ENCODE assay signal across 8 mouse cellular contexts in the genomic region with DNA sequence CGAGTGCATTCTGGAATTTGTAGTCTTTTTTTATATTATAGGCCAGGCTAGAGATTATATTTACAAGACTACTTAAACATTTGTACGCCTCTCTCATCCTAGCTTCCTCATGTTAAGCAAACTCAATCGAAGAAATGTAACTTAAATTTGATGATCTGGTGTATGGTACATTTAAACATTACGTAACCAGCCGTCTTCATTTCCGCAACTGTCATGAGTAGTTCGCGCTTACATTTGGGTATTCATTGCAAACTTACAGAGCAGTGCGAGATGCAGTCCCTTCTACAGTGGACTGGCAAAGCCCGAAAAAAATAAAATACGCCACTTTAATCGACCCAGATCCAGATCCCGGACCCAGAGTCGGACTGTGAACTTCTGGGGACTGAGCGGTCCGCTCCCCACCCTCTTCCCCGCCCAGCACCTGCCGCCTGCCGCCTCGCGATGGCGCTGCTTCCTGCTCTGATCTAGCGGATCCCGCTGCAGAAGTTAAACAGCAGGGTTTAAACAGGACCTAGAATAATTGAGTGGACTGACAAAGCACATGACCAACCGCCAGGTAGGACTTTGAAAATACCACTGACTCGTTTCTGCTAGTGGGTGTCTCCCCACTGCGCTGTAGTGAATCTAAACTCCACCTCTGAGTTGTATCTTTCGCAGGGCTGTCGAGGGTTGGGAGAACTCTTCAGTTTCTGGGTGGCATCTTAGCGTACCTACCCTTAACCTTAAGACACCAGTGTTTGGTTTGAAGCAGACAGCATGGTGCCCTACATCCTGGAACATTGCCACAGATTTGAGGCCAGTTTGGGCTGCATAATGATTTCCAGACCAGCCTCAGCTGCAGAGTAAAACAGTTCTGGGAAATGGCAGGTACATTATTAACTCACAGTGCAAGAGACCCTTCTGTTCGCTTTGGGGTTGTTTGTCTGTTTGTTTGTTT. TPM values are rescaled to one million over a fixed set of nuclear protein-coding genes. Genes with fewer than 3 reads are reported as not detected.
DNase-seq lines count a peak whose midpoint lies in the region; ATAC-seq and TF ChIP-seq lines count a peak whose summit lies in the region.

No protein-coding gene starts in this region.

- peak overlapping the region; percentile 60 for H3K4me2 ChIP-seq in heart, embryonic 14.5 days (ENCODE audit: low read length)
- H3K4me2 ChIP-seq in liver, embryonic 14.5 days (ENCODE audit: low read depth) = peak overlapping the region; percentile 83
- H3K4me2 ChIP-seq in stomach, postnatal 0 days (replicated peaks; ENCODE audit: low read depth) = peak overlapping the region; percentile 60

- H3K4me3 ChIP-seq in erythroblast, embryonic 14.5 days (replicated peaks) = peak overlapping the region; percentile 84
- H3K4me3 ChIP-seq in heart, embryonic 14.5 days (ENCODE audit: control insufficient read depth in 1 of 2, insufficient read depth in 1 of 2, low read depth in 1 of 2, low read length in 2 of 2) = peak overlapping the region; percentile 44 to 58
- peak overlapping the region; percentile 64 to 79 for H3K4me3 ChIP-seq in liver, embryonic 14.5 days (ENCODE audit: insufficient read depth in 1 of 2, low read depth in 2 of 2, low read length in 2 of 2)
- H3K4me3 ChIP-seq in stomach, postnatal 0 days (ENCODE audit: low read depth, low read length) = peak overlapping the region; percentile 47

- WGBS in heart, embryonic 14.5 days = 4% methylated on average over 31 of the region's 31 CpGs
- 2% methylated on average over 31 of the region's 31 CpGs for WGBS in liver, embryonic 14.5 days (ENCODE audit: insufficient replicate concordance)
- WGBS in stomach, postnatal 0 days = 2% methylated on average over 31 of the region's 31 CpGs

- H3K27ac ChIP-seq in heart, embryonic 14.5 days (replicated peaks in 1 of 2; ENCODE audit: control insufficient read depth in 1 of 2, insufficient read depth in 1 of 2, low read depth in 2 of 2, low read length in 2 of 2) = peak overlapping the region; percentile 77 to 89
- peak overlapping the region; percentile 75 for H3K27ac ChIP-seq in liver, embryonic 14.5 days
- peak overlapping the region; percentile 85 for H3K27ac ChIP-seq in stomach, postnatal 0 days (replicated peaks)

- peak; percentile 92 for DNase-seq in CD4-positive, CD25-positive, alpha-beta regulatory T cell, adult 2 months (ENCODE audit: low read depth, low spot score)
- peak; percentile 93 for DNase-seq in brain, adult 2 months (ENCODE audit: low read depth, low spot score)
- peak; percentile 95 for DNase-seq in kidney, postnatal 10 days
- peak; percentile 72 to 82 (median 73) for DNase-seq in liver, embryonic 14.5 days (ENCODE audit: low read depth in 3 of 3, low spot score in 3 of 3)
- peak; percentile 89 for DNase-seq in neural tube, embryonic 10.5 days (ENCODE audit: extremely low spot score, low spot score)
- peak; percentile 95 for DNase-seq in stomach, postnatal 0 days (ENCODE audit: low spot score)

- no peak for TF ChIP-seq EP300 in liver, embryonic 14.5 days (IDR thresholded peaks at IDR 0.05; ENCODE audit: low read depth)
- no peak for TF ChIP-seq EP300 in stomach, postnatal 0 days (optimal IDR thresholded peaks at IDR 0.05)

- H3K36me3 ChIP-seq in erythroblast, embryonic 14.5 days (ENCODE audit: control insufficient read depth) = peaks cover 33% of the 10 kb centered on the region
- peaks cover 24% of the 10 kb centered on the region for H3K36me3 ChIP-seq in heart, embryonic 14.5 days (ENCODE audit: control insufficient read depth, insufficient read depth, low read length)
- peaks cover 17% of the 10 kb centered on the region for H3K36me3 ChIP-seq in liver, embryonic 14.5 days (replicated peaks; ENCODE audit: control insufficient read depth, insufficient read depth, low read depth)
- H3K36me3 ChIP-seq in stomach, postnatal 0 days (ENCODE audit: control insufficient read depth, insufficient read depth, low read length) = peaks cover 6% of the 10 kb centered on the region; the same call in 1 of the 2 replicates

- H3K9ac ChIP-seq in heart, embryonic 14.5 days (ENCODE audit: low read length) = peak overlapping the region; percentile 61
- peak overlapping the region; percentile 77 for H3K9ac ChIP-seq in liver, embryonic 14.5 days (replicated peaks)
- H3K9ac ChIP-seq in stomach, postnatal 0 days (ENCODE audit: low read length) = peak overlapping the region; percentile 59

- ATAC-seq in heart, embryonic 14.5 days (ENCODE audit: insufficient number of reproducible peaks, insufficient read depth, low FRiP score, low read depth) = peak; percentile 63
- ATAC-seq in liver, embryonic 14.5 days (ENCODE audit: insufficient read depth) = peak; percentile 78
- ATAC-seq in stomach, postnatal 0 days (ENCODE audit: low FRiP score, low TSS enrichment) = peak; percentile 77

- H3K27me3 ChIP-seq in erythroblast, embryonic 14.5 days (ENCODE audit: control insufficient read depth) = no peaks in the 10 kb centered on the region
- no peaks in the 10 kb centered on the region for H3K27me3 ChIP-seq in heart, embryonic 14.5 days (ENCODE audit: control insufficient read depth, insufficient read depth, low read length)
- H3K27me3 ChIP-seq in liver, embryonic 14.5 days (ENCODE audit: control insufficient read depth, insufficient read depth, low read length) = no peaks in the 10 kb centered on the region
- no peaks in the 10 kb centered on the region for H3K27me3 ChIP-seq in stomach, postnatal 0 days (ENCODE audit: control insufficient read depth, insufficient read depth, low read length)

- no peaks in the 10 kb centered on the region for H3K9me3 ChIP-seq in erythroblast, embryonic 14.5 days (ENCODE audit: control insufficient read depth, low read length)
- no peaks in the 10 kb centered on the region for H3K9me3 ChIP-seq in heart, embryonic 14.5 days (ENCODE audit: control insufficient read depth, low read length)
- H3K9me3 ChIP-seq in liver, embryonic 14.5 days (ENCODE audit: control insufficient read depth, low read length) = no peaks in the 10 kb centered on the region
- no peaks in the 10 kb centered on the region for H3K9me3 ChIP-seq in stomach, postnatal 0 days (ENCODE audit: control insufficient read depth, low read length)

- peaks cover 56% of the 10 kb centered on the region for H3K4me1 ChIP-seq in erythroblast, embryonic 14.5 days (ENCODE audit: control insufficient read depth)
- H3K4me1 ChIP-seq in heart, embryonic 14.5 days (ENCODE audit: control insufficient read depth in 2 of 2, insufficient read depth in 2 of 2, low read length in 2 of 2) = peaks cover 8 to 16% of the 10 kb centered on the region in 2 experiments
- H3K4me1 ChIP-seq in liver, embryonic 14.5 days (replicated peaks; ENCODE audit: control insufficient read depth in 2 of 2, insufficient read depth in 2 of 2, low read length in 1 of 2) = peaks cover 36 to 42% of the 10 kb centered on the region in 2 experiments
- peaks cover 5% of the 10 kb centered on the region; the same call in 1 of the 2 replicates for H3K4me1 ChIP-seq in stomach, postnatal 0 days (replicated peaks; ENCODE audit: control insufficient read depth, insufficient read depth)

- peak; percentile 98 for TF ChIP-seq CTCF in liver, embryonic 14.5 days (IDR thresholded peaks at IDR 0.05; ENCODE audit: low read depth)
- TF ChIP-seq CTCF in stomach, postnatal 0 days (IDR thresholded peaks at IDR 0.05; ENCODE audit: low read depth) = peak; percentile 97

RNA-seq across cellular contexts. Expression of a gene that starts 0.7 kb away (rescaled TPM):
- 142 and 153 TPM in 2 replicates for polyA plus RNA-seq in erythroblast, embryonic 14.5 days (2012)
- polyA plus RNA-seq in heart, embryonic 14.5 days (2014; fragmentation: Nextera tagmentation; extraction: Ambion mirVana) = 139 and 141 TPM in 2 replicates
- polyA plus RNA-seq in liver, embryonic 14.5 days (2012; rRNA removed) = 46.2 and 57.4 TPM in 2 replicates
- 74.5 and 87.6 TPM in 2 replicates for polyA plus RNA-seq in liver, embryonic 14.5 days (2014; fragmentation: Nextera tagmentation; extraction: Ambion mirVana)
- polyA plus RNA-seq in stomach, postnatal 0 days (2015; fragmentation: Nextera tagmentation; extraction: Ambion mirVana) = 71.0 and 89.6 TPM in 2 replicates

RNA-seq across cellular contexts. Expression of a gene that starts 9.7 kb away (rescaled TPM):
- polyA plus RNA-seq in erythroblast, embryonic 14.5 days (2012) = 14.5 and 18.2 TPM in 2 replicates
- polyA plus RNA-seq in heart, embryonic 14.5 days (2014; fragmentation: Nextera tagmentation; extraction: Ambion mirVana) = 0.66 and 0.69 TPM in 2 replicates
- polyA plus RNA-seq in liver, embryonic 14.5 days (2012; rRNA removed) = 18.7 and 19.6 TPM in 2 replicates
- polyA plus RNA-seq in liver, embryonic 14.5 days (2014; fragmentation: Nextera tagmentation; extraction: Ambion mirVana) = 14.9 and 16.8 TPM in 2 replicates
- polyA plus RNA-seq in stomach, postnatal 0 days (2015; fragmentation: Nextera tagmentation; extraction: Ambion mirVana) = 2.3 and 2.8 TPM in 2 replicates

RNA-seq across cellular contexts. Expression of a gene that starts 39.5 kb away (rescaled TPM):
- polyA plus RNA-seq in erythroblast, embryonic 14.5 days (2012) = 0.10 and 0.17 TPM in 2 replicates
- 63.3 and 66.1 TPM in 2 replicates for polyA plus RNA-seq in heart, embryonic 14.5 days (2014; fragmentation: Nextera tagmentation; extraction: Ambion mirVana)
- polyA plus RNA-seq in liver, embryonic 14.5 days (2012; rRNA removed) = 1.8 and 2.0 TPM in 2 replicates
- polyA plus RNA-seq in liver, embryonic 14.5 days (2014; fragmentation: Nextera tagmentation; extraction: Ambion mirVana) = 2.2 and 3.2 TPM in 2 replicates
- 33.8 and 34.6 TPM in 2 replicates for polyA plus RNA-seq in stomach, postnatal 0 days (2015; fragmentation: Nextera tagmentation; extraction: Ambion mirVana)

RNA-seq across cellular contexts. Expression of a gene that starts 43.5 kb away (rescaled TPM):
- 0.04 and 0.08 TPM in 2 replicates for polyA plus RNA-seq in erythroblast, embryonic 14.5 days (2012)
- polyA plus RNA-seq in heart, embryonic 14.5 days (2014; fragmentation: Nextera tagmentation; extraction: Ambion mirVana) = 3.8 and 4.8 TPM in 2 replicates
- polyA plus RNA-seq in liver, embryonic 14.5 days (2012; rRNA removed) = 1.4 and 1.5 TPM in 2 replicates
- polyA plus RNA-seq in liver, embryonic 14.5 days (2014; fragmentation: Nextera tagmentation; extraction: Ambion mirVana) = 0.83 and 0.97 TPM in 2 replicates
- polyA plus RNA-seq in stomach, postnatal 0 days (2015; fragmentation: Nextera tagmentation; extraction: Ambion mirVana) = 3.3 and 4.1 TPM in 2 replicates

RNA-seq across cellular contexts. Expression of a gene that starts 51.2 kb away (rescaled TPM):
- 7.7 and 8.4 TPM in 2 replicates for polyA plus RNA-seq in erythroblast, embryonic 14.5 days (2012)
- 92.3 and 96.6 TPM in 2 replicates for polyA plus RNA-seq in heart, embryonic 14.5 days (2014; fragmentation: Nextera tagmentation; extraction: Ambion mirVana)
- polyA plus RNA-seq in liver, embryonic 14.5 days (2012; rRNA removed) = 17.5 and 24.8 TPM in 2 replicates
- polyA plus RNA-seq in liver, embryonic 14.5 days (2014; fragmentation: Nextera tagmentation; extraction: Ambion mirVana) = 39.5 and 49.2 TPM in 2 replicates
- 49.5 and 50.2 TPM in 2 replicates for polyA plus RNA-seq in stomach, postnatal 0 days (2015; fragmentation: Nextera tagmentation; extraction: Ambion mirVana)

Comparison
In these comparisons a context has a peak if more than half of its experiments do, and no peak if none do; other contexts are left out.
1. Peak in every context shown above with its lines: DNase-seq, ATAC-seq, H3K4me3 ChIP-seq and H3K27ac ChIP-seq.